Mouse (Mus musculus): ENCODE data around the gene Mlxip. TPM values are rescaled to one million over a fixed set of nuclear protein-coding genes. Genes with fewer than 3 reads are reported as not detected.

The Mlxip gene
- polyA plus RNA-seq (2015; fragmentation: Nextera tagmentation; extraction: Ambion mirVana), result 14.0 and 15.0 TPM in 2 replicates

- peak within 1 kb of the TSS; percentile 95 for H3K9ac ChIP-seq
- H3K27ac ChIP-seq, result peak within 1 kb of the TSS; percentile 72
- ATAC-seq, result peak; percentile 95
- no peaks in the 10 kb centered on the region for H3K9me3 ChIP-seq (replicated peaks)
- H3K27me3 ChIP-seq, result no peaks in the 10 kb centered on the region
- 0 out of 2 replicates have a peak, but pooled peaks cover 6% of the 10 kb centered on the region for H3K36me3 ChIP-seq (ENCODE audit: poor library complexity, severe bottlenecking)
- peak within 1 kb of the TSS; percentile 93 for H3K4me2 ChIP-seq
- under 1% methylated on average over 43 of the region's 50 CpGs for WGBS
- H3K4me1 ChIP-seq, result peaks cover 46% of the 10 kb centered on the region
- H3K4me3 ChIP-seq, result peak within 1 kb of the TSS; percentile 93
These were observed at the start of gene Mlxip for GRCm38 (mm10) chr5:123394303-123394956. TSS of gene Mlxip (plus strand) at chr5:123394798.

DNA sequence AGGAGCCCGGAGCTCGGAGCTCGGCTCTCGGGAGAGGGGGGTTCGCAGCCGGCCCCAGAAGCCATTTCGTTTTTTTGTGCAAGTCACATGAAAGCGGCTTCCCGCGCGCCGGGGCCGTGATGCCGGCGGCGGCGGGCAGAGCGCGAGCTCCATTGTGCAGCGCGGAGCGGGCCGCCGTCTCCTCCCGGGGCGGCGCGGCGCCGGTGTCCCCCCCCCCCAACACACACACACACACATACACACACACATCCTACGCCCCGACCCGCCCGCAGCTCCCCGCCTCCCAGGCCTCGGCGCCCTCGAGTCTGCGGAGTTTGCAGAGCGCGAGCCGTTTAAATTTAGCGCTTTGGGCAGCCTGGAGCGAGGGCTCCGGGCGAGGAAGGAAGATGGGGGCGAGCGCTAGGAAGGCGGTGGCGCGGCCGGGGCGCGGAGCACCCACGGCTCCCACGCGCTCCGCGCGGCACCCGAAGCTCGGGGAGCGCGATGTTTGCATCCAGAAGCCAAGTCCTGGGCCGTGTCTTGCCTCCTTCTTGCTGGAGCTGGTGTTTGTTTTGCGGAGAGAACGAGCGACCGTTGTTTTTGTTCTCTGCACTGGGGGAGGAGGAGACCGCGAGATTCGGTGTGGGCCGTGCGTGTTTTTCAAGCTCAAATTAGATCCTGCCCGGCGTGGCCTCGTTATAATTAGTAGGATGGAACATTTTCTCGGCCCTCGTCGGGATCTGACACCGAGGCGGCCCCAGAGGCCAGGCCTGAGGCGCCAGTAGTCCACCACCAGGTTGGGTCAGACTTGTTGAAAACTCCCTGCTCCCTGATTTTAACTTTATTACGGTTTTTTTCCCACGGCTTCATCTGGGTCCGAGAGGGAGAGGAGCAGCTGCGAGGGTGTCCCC lies 49.4 kb upstream of the Mlxip start:
- H3K27ac ChIP-seq, result peak overlapping the region; percentile 99
- ATAC-seq, result peak; percentile 34; the same call in 1 of the 2 replicates
- peak overlapping the region; percentile 85 for H3K4me2 ChIP-seq
- H3K27me3 ChIP-seq, result no peaks in the 10 kb centered on the region
- H3K36me3 ChIP-seq (ENCODE audit: poor library complexity, severe bottlenecking), result peaks cover 4% of the 10 kb centered on the region; the same call in 1 of the 2 replicates
- H3K9me3 ChIP-seq (replicated peaks), result no peaks in the 10 kb centered on the region
- H3K4me1 ChIP-seq, result peaks cover 37% of the 10 kb centered on the region
- WGBS, result under 1% methylated on average over 74 of the region's 87 CpGs
- peak overlapping the region; percentile 98 for H3K9ac ChIP-seq
- H3K4me3 ChIP-seq, result peak overlapping the region; percentile 79

- H3K27ac ChIP-seq, result peak overlapping the region; percentile 99
- ATAC-seq, result peak; percentile 76
- H3K4me1 ChIP-seq, result peaks cover 37% of the 10 kb centered on the region
- no peaks in the 10 kb centered on the region for H3K27me3 ChIP-seq
- peak overlapping the region; percentile 98 for H3K9ac ChIP-seq
- 2% methylated on average over 22 of the region's 22 CpGs for WGBS
- peak overlapping the region; percentile 85 for H3K4me2 ChIP-seq
- peaks cover 4% of the 10 kb centered on the region; the same call in 1 of the 2 replicates for H3K36me3 ChIP-seq (ENCODE audit: poor library complexity, severe bottlenecking)
- peak overlapping the region; percentile 79 for H3K4me3 ChIP-seq
- no peaks in the 10 kb centered on the region for H3K9me3 ChIP-seq (replicated peaks)
These were observed 48.5 kb upstream of the Mlxip start for GRCm38 (mm10) chr5:123345853-123346654.

DNA sequence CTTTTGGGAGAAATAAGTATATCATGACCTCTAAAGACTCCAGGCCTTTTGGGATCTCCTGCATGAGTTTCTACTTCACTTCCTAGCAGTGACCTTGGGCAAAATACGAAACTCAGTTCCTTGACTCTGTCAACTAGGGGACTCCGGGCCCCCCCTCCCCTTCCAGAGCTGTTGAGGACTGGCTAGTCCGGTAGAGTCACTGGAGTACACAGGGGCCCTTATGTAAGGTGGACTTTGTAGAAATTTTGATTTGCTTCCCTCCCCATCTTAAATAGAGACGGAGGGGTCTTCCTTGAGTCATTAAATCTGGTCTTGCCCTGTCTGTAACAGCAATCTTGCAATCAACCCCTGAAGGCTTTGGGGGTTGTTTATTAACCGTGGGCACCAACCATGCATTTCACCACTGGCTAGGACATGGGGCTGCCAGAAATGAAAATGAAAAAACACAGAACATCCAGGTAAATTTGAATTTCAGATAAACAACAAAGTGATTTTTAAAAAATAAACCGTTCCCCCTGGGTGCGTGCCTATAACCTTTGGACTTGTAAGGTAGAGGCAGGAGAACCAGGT lies 47.8 kb upstream of the Mlxip start:
- Histone ChIP-seq H3K9ac (peak overlapping the region; percentile 98), H3K9me3 (replicated peaks) (no peaks in the 10 kb centered on the region), H3K27ac (peak overlapping the region; percentile 99), H3K4me3 (peak overlapping the region; percentile 79), H3K27me3 (no peaks in the 10 kb centered on the region), H3K36me3 (ENCODE audit: poor library complexity, severe bottlenecking) (peaks cover 9% of the 10 kb centered on the region), H3K4me2 (peak overlapping the region; percentile 85), H3K4me1 (peaks cover 37% of the 10 kb centered on the region)
- 68% methylated on average over 7 of the region's 7 CpGs for WGBS
- no peak for ATAC-seq

DNA sequence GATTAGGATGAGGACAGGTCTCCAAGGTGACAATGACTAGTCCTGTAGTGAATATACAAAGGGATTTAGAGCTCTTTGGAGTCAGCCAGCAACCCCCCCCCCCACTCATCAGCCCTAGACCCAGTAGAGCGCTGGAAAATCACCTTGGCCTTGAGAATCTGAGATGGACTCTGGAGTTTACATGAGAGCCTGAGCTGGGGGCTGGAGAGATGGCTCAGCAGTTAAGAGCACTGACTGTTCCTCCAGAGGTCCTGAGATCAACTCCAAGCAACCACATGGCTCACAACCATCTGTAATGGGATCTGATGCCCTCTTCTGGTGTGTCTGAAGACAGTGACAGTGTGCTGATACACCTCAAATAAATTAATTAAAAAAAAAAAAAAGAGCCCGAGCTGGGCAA lies 46.6 kb upstream of the Mlxip start:
- H3K4me1 ChIP-seq, result peaks cover 45% of the 10 kb centered on the region
- no peak overlapping the region for H3K9ac ChIP-seq
- 72% methylated on average over 2 of the region's 2 CpGs for WGBS

DNA sequence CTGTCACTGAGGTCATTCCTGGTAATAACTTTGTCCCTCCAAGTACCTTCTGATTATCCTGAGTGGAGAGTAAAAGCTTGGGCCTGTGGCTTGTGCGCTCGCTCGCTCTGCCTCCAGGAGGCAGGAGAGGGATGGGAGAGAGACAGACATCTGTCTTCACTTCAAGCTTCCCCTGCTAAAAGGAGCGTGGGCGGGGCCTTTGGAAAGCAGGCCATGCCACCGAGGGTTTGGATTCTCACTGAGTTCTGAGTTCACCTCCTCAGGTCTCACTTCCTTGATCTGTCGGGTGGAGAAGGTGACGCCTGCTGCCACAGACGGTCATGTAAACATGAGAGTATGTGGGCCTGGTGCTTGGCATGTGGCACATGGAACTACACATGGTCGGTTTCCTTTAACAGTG lies 44.2 kb upstream of the Mlxip start:
- peaks cover 43% of the 10 kb centered on the region for H3K4me1 ChIP-seq
- no peak overlapping the region for H3K4me3 ChIP-seq
- no peak overlapping the region for H3K9ac ChIP-seq
- no peaks in the 10 kb centered on the region for H3K9me3 ChIP-seq (replicated peaks)
- no peaks in the 10 kb centered on the region for H3K27me3 ChIP-seq
- H3K27ac ChIP-seq, result no peak overlapping the region
- peaks cover 36% of the 10 kb centered on the region for H3K36me3 ChIP-seq (ENCODE audit: poor library complexity, severe bottlenecking)
- no peak for ATAC-seq
- H3K4me2 ChIP-seq, result no peak overlapping the region
- WGBS, result 74% methylated on average over 10 of the region's 10 CpGs

More for the DNA sequence above, 46.6 kb upstream of the Mlxip start:
- ATAC-seq, result no peak
- H3K27me3 ChIP-seq, result no peaks in the 10 kb centered on the region
- no peak overlapping the region for H3K4me3 ChIP-seq
- peak overlapping the region; percentile 85 for H3K4me2 ChIP-seq
- H3K27ac ChIP-seq, result no peak overlapping the region
- no peaks in the 10 kb centered on the region for H3K9me3 ChIP-seq (replicated peaks)
- peaks cover 21% of the 10 kb centered on the region for H3K36me3 ChIP-seq (ENCODE audit: poor library complexity, severe bottlenecking)

DNA sequence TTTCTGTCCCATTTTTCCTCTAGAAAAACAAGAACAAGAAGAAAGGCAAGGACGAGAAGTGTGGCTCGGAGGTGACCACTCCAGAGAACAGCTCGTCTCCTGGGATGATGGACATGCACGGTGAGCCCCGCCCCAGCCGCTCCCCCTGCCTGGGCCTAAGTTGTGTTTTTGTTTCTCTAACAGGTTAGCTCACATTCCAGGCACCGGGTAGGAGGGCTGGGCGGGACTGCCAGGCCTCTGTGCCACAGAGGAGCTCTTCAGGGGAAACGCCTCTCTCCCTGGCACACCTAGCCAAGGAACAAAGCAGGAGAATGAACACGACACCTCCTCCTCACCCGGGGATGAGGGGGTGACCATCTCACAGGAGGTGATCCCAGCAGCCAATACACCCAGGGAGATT lies 38.7 kb upstream of the Mlxip start:
- peaks cover 12% of the 10 kb centered on the region; the same call in 1 of the 2 replicates for H3K4me1 ChIP-seq
- H3K9ac ChIP-seq, result no peak overlapping the region
- H3K4me2 ChIP-seq, result no peak overlapping the region
- 84% methylated on average over 11 of the region's 11 CpGs for WGBS
- no peaks in the 10 kb centered on the region for H3K9me3 ChIP-seq (replicated peaks)
- H3K27ac ChIP-seq, result no peak overlapping the region
- ATAC-seq, result no peak
- no peaks in the 10 kb centered on the region for H3K27me3 ChIP-seq
- H3K4me3 ChIP-seq, result no peak overlapping the region
- H3K36me3 ChIP-seq (ENCODE audit: poor library complexity, severe bottlenecking), result peaks cover 86% of the 10 kb centered on the region

DNA sequence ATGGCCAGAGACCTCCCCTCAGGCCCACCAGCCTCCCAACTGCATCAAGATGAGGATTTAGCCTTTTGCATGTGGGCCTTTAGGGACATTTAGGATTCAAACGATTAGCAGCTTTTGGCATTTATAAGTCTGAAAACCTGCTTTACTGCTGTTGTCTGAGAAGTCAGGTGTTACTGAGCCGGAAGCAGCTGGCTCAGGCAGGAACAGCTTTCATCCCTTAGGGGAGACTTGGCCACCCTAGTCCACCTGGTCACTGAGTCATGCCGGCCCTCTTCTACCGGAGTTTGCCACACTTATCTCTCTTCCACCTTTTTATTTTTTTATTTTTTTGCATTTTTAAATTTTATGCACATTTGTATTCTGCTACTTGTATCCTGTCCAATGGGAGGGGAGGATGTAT lies 37.3 kb upstream of the Mlxip start:
- H3K9me3 ChIP-seq (replicated peaks), result no peaks in the 10 kb centered on the region
- peaks cover 12% of the 10 kb centered on the region; the same call in 1 of the 2 replicates for H3K4me1 ChIP-seq
- no peak overlapping the region for H3K4me3 ChIP-seq
- WGBS, result 94% methylated on average over 4 of the region's 4 CpGs
- H3K36me3 ChIP-seq (ENCODE audit: poor library complexity, severe bottlenecking), result peaks cover 90% of the 10 kb centered on the region
- no peak overlapping the region for H3K27ac ChIP-seq
- ATAC-seq, result no peak
- H3K27me3 ChIP-seq, result no peaks in the 10 kb centered on the region
- no peak overlapping the region for H3K9ac ChIP-seq
- no peak overlapping the region for H3K4me2 ChIP-seq

- no peaks in the 10 kb centered on the region for H3K9me3 ChIP-seq (replicated peaks)
- H3K36me3 ChIP-seq (ENCODE audit: poor library complexity, severe bottlenecking), result peaks cover 99% of the 10 kb centered on the region
- H3K27me3 ChIP-seq, result no peaks in the 10 kb centered on the region
- H3K4me1 ChIP-seq, result no peaks in the 10 kb centered on the region
- ATAC-seq, result no peak
- H3K27ac ChIP-seq, result no peak overlapping the region
- no peak overlapping the region for H3K4me3 ChIP-seq
- WGBS, result 96% methylated on average over 6 of the region's 6 CpGs
- H3K9ac ChIP-seq, result no peak overlapping the region
- no peak overlapping the region for H3K4me2 ChIP-seq
These were observed 35.2 kb upstream of the Mlxip start for GRCm38 (mm10) chr5:123359431-123359830.

DNA sequence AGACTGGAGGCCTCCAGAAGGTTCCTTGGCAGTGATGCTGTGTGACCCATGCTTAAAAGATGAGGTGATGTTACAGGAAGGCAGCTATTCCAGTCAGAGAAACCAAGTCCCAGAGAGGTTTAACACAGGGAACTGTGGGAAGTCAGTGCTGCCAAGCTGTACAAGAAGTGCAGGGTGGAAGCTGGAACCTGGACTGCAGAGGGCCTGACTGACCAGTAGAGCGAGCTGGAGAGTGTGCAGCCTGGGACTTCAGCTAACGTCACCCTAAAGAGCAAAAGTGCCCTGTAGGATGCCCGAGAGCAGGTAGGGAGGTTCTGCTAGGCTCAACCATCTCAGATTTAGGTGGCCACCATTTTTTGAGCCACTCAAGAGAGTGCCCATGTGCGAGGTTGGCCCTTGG lies 31.7 kb upstream of the Mlxip start:
- Histone ChIP-seq H3K9ac (no peak overlapping the region), H3K4me2 (no peak overlapping the region), H3K27ac (no peak overlapping the region), H3K4me3 (no peak overlapping the region), H3K36me3 (ENCODE audit: poor library complexity, severe bottlenecking) (peaks cover 96% of the 10 kb centered on the region), H3K4me1 (no peaks in the 10 kb centered on the region), H3K27me3 (no peaks in the 10 kb centered on the region), H3K9me3 (replicated peaks) (no peaks in the 10 kb centered on the region)
- WGBS, result 86% methylated on average over 4 of the region's 4 CpGs
- ATAC-seq, result no peak

DNA sequence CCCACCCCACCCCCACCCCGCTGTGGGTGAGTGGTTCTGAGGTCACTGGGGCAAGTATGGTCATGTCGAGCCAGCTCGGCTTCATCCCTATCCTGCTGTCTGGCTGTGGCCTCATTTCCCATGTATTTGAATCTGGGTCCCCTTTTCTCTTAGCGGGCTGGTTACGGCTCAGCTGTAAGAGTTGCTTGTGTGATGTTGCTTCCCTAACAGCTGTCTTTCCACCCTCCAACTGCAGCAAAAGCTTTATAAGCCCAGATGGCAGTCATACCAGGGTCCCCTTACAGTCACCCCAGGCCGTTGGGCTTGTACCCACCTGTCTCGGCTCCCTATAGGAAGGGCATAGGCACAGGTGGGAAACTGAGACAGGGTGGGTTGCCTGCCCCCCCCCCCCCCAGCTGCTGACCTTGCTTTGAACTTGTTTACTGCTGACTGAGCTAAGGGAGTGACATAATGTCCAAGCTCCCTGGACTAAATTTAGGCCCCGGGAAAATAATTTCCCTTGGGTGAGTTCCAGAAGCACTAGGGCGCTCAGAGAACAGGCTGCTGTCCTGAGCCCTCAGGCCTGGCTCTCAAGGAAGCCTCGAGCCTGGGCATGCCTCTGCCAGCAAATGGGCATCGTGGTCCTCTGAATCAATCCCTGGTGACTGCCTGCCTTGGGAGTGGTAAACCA lies 30.2 kb upstream of the Mlxip start:
- Histone ChIP-seq H3K27me3 (no peaks in the 10 kb centered on the region), H3K9me3 (replicated peaks) (no peaks in the 10 kb centered on the region), H3K4me2 (no peak overlapping the region), H3K36me3 (ENCODE audit: poor library complexity, severe bottlenecking) (peaks cover 93% of the 10 kb centered on the region), H3K9ac (no peak overlapping the region), H3K4me3 (no peak overlapping the region), H3K4me1 (no peaks in the 10 kb centered on the region), H3K27ac (no peak overlapping the region)
- no peak for ATAC-seq
- WGBS, result 87% methylated on average over 11 of the region's 11 CpGs
